Mouse (Mus musculus): Measurements from ENCODE around the gene Rcan3. TPM values are rescaled to one million over a fixed set of nuclear protein-coding genes. Genes with fewer than 3 reads are reported as not detected.

The Rcan3 gene
- polyA plus RNA-seq, 2 experiments: 14.0 to 16.1 TPM

DNA sequence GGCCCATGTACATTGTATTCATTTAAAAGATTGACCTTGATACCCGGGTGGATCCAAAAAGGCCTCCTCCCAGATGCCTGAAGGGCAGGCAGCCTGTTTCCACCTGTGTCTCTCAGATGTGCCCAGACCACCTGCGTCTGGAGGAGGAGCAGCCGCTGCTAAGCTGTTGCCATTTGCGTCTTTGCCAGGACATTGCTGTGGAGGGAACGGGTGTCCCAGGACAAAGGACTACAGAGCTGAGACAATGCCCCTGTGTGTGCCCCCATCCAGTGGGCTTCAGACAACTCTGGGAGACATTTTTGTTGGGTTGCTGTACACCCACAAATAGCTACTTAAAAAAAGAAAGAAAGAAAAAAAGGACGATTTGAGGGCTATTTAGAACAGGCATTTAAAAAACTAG is 70.8 kb downstream of the Rcan3 start:
- H3K9me3 ChIP-seq (ENCODE audit: control insufficient read depth, low read length): no peaks in the 10 kb centered on the region
- no peak for DNase-seq (ENCODE audit: low spot score)
- 30% methylated on average over 6 of the region's 6 CpGs for WGBS
- H3K4me2 ChIP-seq (replicated peaks; ENCODE audit: low read depth, low read length, severe bottlenecking): no peak overlapping the region
- H3K36me3 ChIP-seq (ENCODE audit: control insufficient read depth, insufficient read depth, low read length): no peaks in the 10 kb centered on the region
- H3K4me1 ChIP-seq (ENCODE audit: control insufficient read depth, insufficient read depth, low read length): no peaks in the 10 kb centered on the region
- ATAC-seq (ENCODE audit: low FRiP score, low read depth): no peak
- no peak overlapping the region for H3K9ac ChIP-seq (ENCODE audit: low read depth, low read length, severe bottlenecking)
- H3K27ac ChIP-seq (replicated peaks; ENCODE audit: low read depth, low read length): no peak overlapping the region
- H3K27me3 ChIP-seq (ENCODE audit: control insufficient read depth, insufficient read depth, low read length): no peaks in the 10 kb centered on the region
- no peak overlapping the region for H3K4me3 ChIP-seq (replicated peaks; ENCODE audit: low read length)
- no peak for TF ChIP-seq POLR2A (IDR thresholded peaks at IDR 0.05; ENCODE audit: borderline replicate concordance, extremely low read depth, insufficient read depth, insufficient read length)

MicroRNAs within 50 kb of the gene (microRNA counts, 519-probe panel; counts per million panel counts)
- microRNA mmu-miR-700: not detected

Small RNA genes lying within 50 kb of the gene (microRNA-seq; reads per million reads assigned to microRNA genes)
- gene Mir700: 168 reads per million, percentile 53 among the genes with 10 or more reads in this experiment

Other genes with a start within 250 kb of the Rcan3 start
- gene Clic4, start 161.0 kb downstream of the Rcan3 start, polyA plus RNA-seq (2012; rRNA removed): 68.0 and 72.1 TPM in 2 replicates
- 88.2 and 98.9 TPM in 2 replicates for gene Clic4, start 161.0 kb downstream of the Rcan3 start, polyA plus RNA-seq (2014; fragmentation: Nextera tagmentation; extraction: Ambion mirVana)
- 158 and 197 TPM in 2 replicates for gene Srrm1, start 80.5 kb downstream of the Rcan3 start, polyA plus RNA-seq (2012; rRNA removed)
- gene Srrm1, start 80.5 kb downstream of the Rcan3 start, polyA plus RNA-seq (2014; fragmentation: Nextera tagmentation; extraction: Ambion mirVana): 176 and 202 TPM in 2 replicates
- 20.9 and 30.3 TPM in 2 replicates for gene Ncmap, start 35.6 kb downstream of the Rcan3 start, polyA plus RNA-seq (2012; rRNA removed)
- 11.9 and 12.8 TPM in 2 replicates for gene Ncmap, start 35.6 kb downstream of the Rcan3 start, polyA plus RNA-seq (2014; fragmentation: Nextera tagmentation; extraction: Ambion mirVana)
- 0.18 and 0.20 TPM in 2 replicates for gene Stpg1, start 60.9 kb upstream of the Rcan3 start, polyA plus RNA-seq (2012; rRNA removed)
- 0.15 TPM in 1 of 2 replicates, not detected in the other for gene Stpg1, start 60.9 kb upstream of the Rcan3 start, polyA plus RNA-seq (2014; fragmentation: Nextera tagmentation; extraction: Ambion mirVana)
- 4.7 and 6.3 TPM in 2 replicates for gene Nipal3, start 61.2 kb upstream of the Rcan3 start, polyA plus RNA-seq (2012; rRNA removed)
- 1.4 and 2.6 TPM in 2 replicates for gene Nipal3, start 61.2 kb upstream of the Rcan3 start, polyA plus RNA-seq (2014; fragmentation: Nextera tagmentation; extraction: Ambion mirVana)
- 17.2 and 20.6 TPM in 2 replicates for gene Grhl3, start 139.8 kb upstream of the Rcan3 start, polyA plus RNA-seq (2012; rRNA removed)
- 44.4 and 46.2 TPM in 2 replicates for gene Grhl3, start 139.8 kb upstream of the Rcan3 start, polyA plus RNA-seq (2014; fragmentation: Nextera tagmentation; extraction: Ambion mirVana)